Mouse (Mus musculus) lung, embryonic 15.5 days (tissue): ENCODE results near the gene Clstn1. TPM values are rescaled to one million over a fixed set of nuclear protein-coding genes. Genes with fewer than 3 reads are reported as not detected.

Experiments used
- ATAC-seq: fragments of 200-750 bp; cut with Nextera tagmentation; 2 replicates; pipeline ENCODE4 v1.8.0; 2017; ENCODE audit warnings: moderate number of reproducible peaks, borderline replicate concordance; ENCODE audit not compliant: low FRiP score, low TSS enrichment; ENCODE audit errors: extremely low read depth
- H3K27ac ChIP-seq: fragments of 300-500 bp; sonication (generic); 2 replicates; pipeline ENCODE4 v1.5.1; 2015; ENCODE audit warnings: moderate library complexity, mild to moderate bottlenecking, inconsistent platforms
- H3K27me3 ChIP-seq: fragments of 300-500 bp; sonication (generic); 2 replicates; pipeline ENCODE4 v1.6.1; 2015; ENCODE audit warnings: inconsistent platforms
- H3K36me3 ChIP-seq: fragments of 300-500 bp; sonication (generic); 2 replicates; pipeline ENCODE4 v1.6.1; 2015; ENCODE audit warnings: inconsistent platforms
- H3K4me1 ChIP-seq: fragments of 300-500 bp; sonication (generic); 2 replicates; pipeline ENCODE4 v1.6.1; 2015; ENCODE audit warnings: inconsistent platforms
- H3K4me2 ChIP-seq: fragments of 300-500 bp; sonication (generic); 2 replicates; pipeline ENCODE4 v1.6.1; 2015; ENCODE audit warnings: inconsistent platforms, mild to moderate bottlenecking, moderate library complexity
- H3K4me3 ChIP-seq: fragments of 300-500 bp; sonication (generic); 2 replicates; pipeline ENCODE4 v1.5.1; 2015; ENCODE audit warnings: mild to moderate bottlenecking, inconsistent platforms
- H3K9ac ChIP-seq: fragments of 300-500 bp; sonication (generic); 2 replicates; pipeline ENCODE4 v1.6.1; 2015; ENCODE audit warnings: inconsistent platforms
- H3K9me3 ChIP-seq: fragments of 300-500 bp; sonication (generic); 2 replicates; pipeline ENCODE4 v1.6.1; 2016; ENCODE audit warnings: inconsistent platforms
- WGBS: fragments of 180-500 bp; shearing (Covaris S2); methylation state at CpG from one replicate; pipeline ENCODE4 v1.1.7; 2015; 5-methylcytosine and 5-hydroxymethylcytosine counted together
- polyA plus RNA-seq: library from polyadenylated mRNA; unstranded; fragments of >200 nt; fragmentation: Nextera tagmentation; extraction: Ambion mirVana; gene quantifications from 2 replicates; pipeline ENCODE4 v1.2.1, GENCODE M21; 2015

Gene Clstn1
- polyA plus RNA-seq, 1 experiment from 2014 or later, result 56.2 TPM

DNA sequence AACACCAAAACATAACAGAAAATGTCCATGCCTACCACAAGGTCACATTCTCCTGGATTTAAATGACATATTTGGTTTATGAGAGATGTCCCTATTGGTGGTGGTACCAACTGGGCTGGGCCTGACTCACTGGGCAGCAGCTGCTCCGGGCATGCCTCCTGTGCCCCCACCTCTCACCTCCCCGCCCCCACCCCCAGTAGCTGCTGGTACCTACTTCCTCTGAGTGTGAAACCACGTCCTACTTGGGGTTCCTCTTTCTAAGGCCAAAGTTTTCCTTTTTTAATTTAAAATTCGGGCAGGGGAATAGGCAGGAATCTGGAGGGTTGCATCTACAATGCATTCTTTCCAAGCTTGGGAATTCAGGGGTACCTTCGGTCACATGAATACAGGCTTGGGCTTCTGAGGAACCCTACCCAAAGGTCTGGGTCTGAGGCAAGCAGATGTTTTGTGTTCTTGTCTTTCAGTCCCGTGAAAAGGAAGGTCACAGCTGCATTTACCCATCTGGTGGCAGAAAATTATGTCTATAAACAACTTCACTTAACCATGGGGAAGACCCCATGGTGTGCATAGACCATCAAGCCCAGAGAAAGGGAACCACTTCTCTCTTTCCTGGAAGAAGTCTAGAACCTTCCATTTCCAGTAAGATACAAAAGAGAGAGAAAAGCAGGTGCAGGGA, 78.9 kb downstream of the Clstn1 start:
- Histone ChIP-seq H3K4me1 (no peaks in the 10 kb centered on the region), H3K4me3 (no peak overlapping the region), H3K27ac (no peak overlapping the region), H3K36me3 (no peaks in the 10 kb centered on the region), H3K9ac (no peak overlapping the region), H3K9me3 (no peaks in the 10 kb centered on the region), H3K4me2 (no peak overlapping the region), H3K27me3 (no peaks in the 10 kb centered on the region)
- WGBS, result 66% methylated on average over 6 of the region's 6 CpGs
- ATAC-seq, result no peak

DNA sequence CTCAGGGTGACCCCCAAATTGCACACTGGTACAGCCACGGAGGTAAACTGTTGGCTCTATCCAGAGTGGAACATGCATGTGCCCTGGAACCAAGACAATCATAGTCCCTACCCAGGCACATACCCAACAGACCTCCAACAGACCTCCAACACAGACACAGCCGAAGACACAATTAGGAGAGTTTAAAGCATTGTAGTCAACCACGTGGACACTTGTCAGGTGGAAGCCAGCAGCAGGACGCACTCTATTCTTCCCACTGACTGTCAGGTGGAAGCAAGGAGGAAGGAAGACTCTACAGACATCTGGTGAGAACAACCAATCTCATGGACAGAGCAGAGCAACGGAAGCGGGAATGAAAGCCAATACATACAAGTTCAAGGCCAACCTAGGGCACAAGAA, 79.4 kb downstream of the Clstn1 start:
- no peaks in the 10 kb centered on the region for H3K4me1 ChIP-seq
- H3K27ac ChIP-seq, result no peak overlapping the region
- no peaks in the 10 kb centered on the region for H3K36me3 ChIP-seq
- no peaks in the 10 kb centered on the region for H3K27me3 ChIP-seq
- no peak overlapping the region for H3K4me2 ChIP-seq
- ATAC-seq, result no peak
- no peaks in the 10 kb centered on the region for H3K9me3 ChIP-seq
- no peak overlapping the region for H3K9ac ChIP-seq
- no peak overlapping the region for H3K4me3 ChIP-seq
- WGBS, result 87% methylated on average over 6 of the region's 6 CpGs

DNA sequence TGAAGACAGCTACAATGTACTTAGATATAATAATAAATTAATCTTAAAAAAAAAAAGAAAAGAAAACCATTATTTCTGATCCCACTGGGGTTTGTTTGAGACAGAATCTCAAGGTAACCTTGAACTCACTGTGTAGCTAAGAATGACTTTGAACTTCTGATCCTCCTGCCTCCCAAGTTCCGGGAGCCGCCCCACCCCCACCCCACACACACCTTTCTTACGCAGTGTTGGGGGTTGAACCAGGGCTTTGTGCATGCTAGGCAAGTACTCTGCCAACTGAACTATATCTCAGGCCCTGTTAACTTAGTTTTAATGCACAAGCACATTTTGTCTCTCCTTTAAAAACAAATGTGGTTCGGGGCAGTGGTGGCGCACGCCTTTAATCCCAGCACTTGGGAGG, 84.9 kb downstream of the Clstn1 start:
- no peak overlapping the region for H3K4me3 ChIP-seq
- H3K27me3 ChIP-seq, result peaks cover 25% of the 10 kb centered on the region
- H3K9me3 ChIP-seq, result no peaks in the 10 kb centered on the region
- peaks cover 15% of the 10 kb centered on the region for H3K4me1 ChIP-seq
- no peak for ATAC-seq
- no peaks in the 10 kb centered on the region for H3K36me3 ChIP-seq
- H3K27ac ChIP-seq, result no peak overlapping the region
- H3K4me2 ChIP-seq, result no peak overlapping the region
- H3K9ac ChIP-seq, result no peak overlapping the region
- 94% methylated on average over 6 of the region's 6 CpGs for WGBS

DNA sequence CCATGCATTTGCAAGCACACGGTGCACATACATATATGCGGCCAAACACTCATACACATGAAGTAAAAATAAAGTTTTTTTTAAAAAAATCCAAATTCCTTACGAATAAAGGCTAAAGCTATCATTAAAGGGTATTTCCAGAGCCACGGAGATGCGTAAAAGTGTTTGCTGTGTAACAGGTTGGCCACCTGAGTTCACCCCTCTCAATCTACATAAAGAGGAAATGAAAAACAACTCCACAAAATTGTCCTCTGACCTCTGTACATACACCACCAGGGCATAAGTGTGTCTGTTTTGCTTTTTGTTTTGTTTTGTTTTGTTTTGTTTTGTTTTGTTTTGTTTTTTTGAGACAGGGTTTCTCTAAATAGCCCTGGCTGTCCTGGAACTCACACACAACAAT, 86.5 kb downstream of the Clstn1 start:
- no peaks in the 10 kb centered on the region for H3K36me3 ChIP-seq
- WGBS, result 92% methylated on average over 5 of the region's 5 CpGs
- no peak overlapping the region for H3K4me2 ChIP-seq
- no peak overlapping the region for H3K9ac ChIP-seq
- ATAC-seq, result no peak
- no peak overlapping the region for H3K4me3 ChIP-seq
- H3K4me1 ChIP-seq, result peaks cover 19% of the 10 kb centered on the region
- H3K27me3 ChIP-seq, result peaks cover 30% of the 10 kb centered on the region
- H3K9me3 ChIP-seq, result no peaks in the 10 kb centered on the region
- H3K27ac ChIP-seq, result no peak overlapping the region

DNA sequence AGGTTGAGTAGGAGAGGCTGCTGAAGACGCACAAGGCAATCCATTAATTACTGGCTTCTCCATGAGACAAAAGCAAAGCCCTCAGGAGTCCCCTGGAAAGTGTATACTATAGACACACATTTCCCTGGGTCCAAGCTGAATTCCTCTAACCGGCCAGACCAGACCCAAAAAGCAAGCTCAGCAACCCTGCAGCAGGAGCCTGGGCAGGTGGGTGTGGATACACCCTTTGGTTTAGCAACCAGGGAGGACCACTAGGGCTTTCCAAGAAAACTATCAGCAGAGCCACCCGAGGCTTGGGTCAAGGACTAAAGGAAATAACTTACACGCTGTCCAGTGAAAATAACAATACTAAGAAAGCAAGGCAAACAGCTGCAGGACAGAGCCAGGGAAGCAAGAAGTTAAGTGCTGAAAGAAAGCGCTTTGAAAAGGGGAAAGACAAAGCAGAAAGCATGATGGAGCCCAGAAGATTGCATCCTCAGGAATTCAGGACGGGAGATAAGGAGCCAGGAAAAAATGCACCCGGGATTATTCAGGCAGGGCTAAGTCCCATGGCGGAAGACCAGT, 88.6 kb downstream of the Clstn1 start:
- WGBS, result 15% methylated on average over 8 of the region's 8 CpGs
- Histone ChIP-seq H3K4me2 (peak overlapping the region; percentile 98), H3K4me3 (peak overlapping the region; percentile 57), H3K9me3 (no peaks in the 10 kb centered on the region), H3K36me3 (no peaks in the 10 kb centered on the region), H3K9ac (peak overlapping the region; percentile 51; the same call in 1 of the 2 replicates), H3K4me1 (peaks cover 19% of the 10 kb centered on the region), H3K27ac (no peak overlapping the region), H3K27me3 (peaks cover 30% of the 10 kb centered on the region)
- no peak for ATAC-seq

DNA sequence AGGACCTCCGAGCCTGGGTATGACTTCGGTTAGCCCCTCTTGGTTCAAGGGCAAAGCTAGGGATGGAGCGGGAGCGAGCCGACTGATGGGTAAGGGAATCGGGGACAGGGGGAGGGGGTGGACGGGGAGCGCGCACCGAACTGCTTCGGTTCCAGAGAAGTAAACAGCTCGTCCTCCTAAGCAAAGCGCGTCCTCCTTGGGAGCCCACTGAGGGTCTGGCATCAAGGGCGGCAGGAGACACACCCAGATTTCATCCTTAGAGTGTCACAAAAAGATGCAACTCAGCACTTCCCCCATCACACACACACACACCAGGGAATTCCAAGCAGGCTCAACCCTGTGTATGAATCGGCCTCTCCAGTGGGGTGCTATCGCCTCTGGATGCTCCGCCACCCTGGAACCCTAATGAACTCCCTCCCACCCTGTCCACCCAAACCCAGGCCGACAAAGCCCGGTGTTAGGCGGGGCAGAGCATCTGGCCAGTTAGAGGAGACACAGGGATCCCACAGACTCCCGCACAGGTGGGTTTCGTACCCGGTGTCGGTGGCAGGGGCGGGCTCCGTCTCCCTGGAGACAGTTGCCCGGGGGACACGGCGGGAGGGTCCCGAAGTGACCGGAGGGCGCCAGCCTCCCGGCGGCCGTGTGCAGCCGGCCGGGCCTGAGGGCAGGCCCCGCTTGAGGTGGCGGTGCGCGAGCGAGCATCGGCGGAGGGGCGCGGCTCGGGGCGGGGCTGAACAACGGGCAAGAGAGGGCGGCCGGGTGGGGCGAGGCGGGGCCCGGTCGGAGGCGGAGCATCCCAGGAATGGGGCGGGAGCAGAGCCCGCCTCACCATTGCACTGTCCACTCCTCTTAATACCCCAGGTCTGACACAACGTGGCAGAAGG, 89.4 kb downstream of the Clstn1 start:
- 1% methylated on average over 59 of the region's 60 CpGs for WGBS

DNA sequence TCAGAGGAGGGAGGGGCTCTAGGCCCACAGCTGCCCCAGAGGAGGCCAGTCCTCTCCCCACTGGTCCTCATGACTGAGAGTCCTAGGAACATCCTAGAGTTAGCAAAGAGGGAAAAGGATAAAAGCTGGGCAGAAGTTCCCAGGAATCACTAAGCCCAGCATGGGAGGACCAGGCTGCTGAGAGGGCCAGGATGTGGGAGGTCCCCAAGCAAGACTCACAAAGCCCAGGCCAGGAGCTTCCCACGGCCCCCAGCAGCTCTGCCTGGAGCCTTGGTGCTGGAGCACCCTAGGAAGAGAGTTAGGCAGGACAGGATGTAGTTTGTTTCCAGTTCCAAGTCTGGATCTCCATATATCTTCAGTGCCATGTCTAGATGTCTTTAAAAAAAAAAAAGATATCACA, 91.7 kb downstream of the Clstn1 start:
- no peak overlapping the region for H3K27ac ChIP-seq
- WGBS, result 52% methylated on average over 1 of the region's 1 CpGs
- no peak overlapping the region for H3K9ac ChIP-seq
- no peaks in the 10 kb centered on the region for H3K9me3 ChIP-seq
- ATAC-seq, result no peak
- peaks cover 19% of the 10 kb centered on the region for H3K4me1 ChIP-seq
- H3K36me3 ChIP-seq, result no peaks in the 10 kb centered on the region
- peaks cover 30% of the 10 kb centered on the region for H3K27me3 ChIP-seq
- H3K4me2 ChIP-seq, result no peak overlapping the region
- H3K4me3 ChIP-seq, result no peak overlapping the region

More for the DNA sequence above, 89.4 kb downstream of the Clstn1 start:
- Histone ChIP-seq H3K4me3 (peak overlapping the region; percentile 57), H3K36me3 (no peaks in the 10 kb centered on the region), H3K4me2 (peak overlapping the region; percentile 98), H3K4me1 (peaks cover 19% of the 10 kb centered on the region), H3K27ac (no peak overlapping the region), H3K27me3 (peaks cover 30% of the 10 kb centered on the region), H3K9ac (peak overlapping the region; percentile 51), H3K9me3 (no peaks in the 10 kb centered on the region)
- ATAC-seq, result peak; percentile 95

DNA sequence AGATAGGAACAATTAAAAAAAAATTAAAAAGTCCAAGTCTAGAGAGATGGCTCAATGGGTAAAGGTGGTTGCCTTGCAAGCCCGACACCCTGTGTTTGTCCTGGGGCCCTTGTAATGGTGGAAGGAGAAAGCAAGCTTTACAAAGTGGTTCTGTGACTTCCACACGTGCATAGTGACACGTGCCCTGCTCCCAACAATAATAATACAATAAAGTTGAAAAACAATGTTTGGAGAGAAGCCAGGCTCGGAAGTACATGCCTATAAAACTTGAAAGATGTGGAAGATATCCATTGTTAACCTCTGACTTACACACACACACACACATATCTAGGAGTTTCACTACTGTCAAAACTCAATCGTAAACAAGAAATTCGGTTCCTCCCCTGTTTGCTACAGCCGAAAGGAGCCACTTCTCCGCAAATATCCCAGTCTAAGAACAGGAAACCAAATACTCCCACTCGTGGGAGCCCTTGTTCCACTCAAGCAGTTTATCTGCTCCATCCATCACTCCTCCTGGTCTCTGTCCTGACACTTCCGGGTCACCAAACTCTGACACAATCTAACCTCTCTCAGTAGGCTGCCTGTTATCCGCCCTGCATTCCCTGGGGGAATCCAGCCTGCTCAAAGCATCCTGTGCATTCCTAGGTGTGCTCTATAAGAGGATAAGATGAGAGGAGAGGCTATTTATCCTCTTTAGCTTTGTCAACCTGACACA, 92.9 kb downstream of the Clstn1 start:
- no peak overlapping the region for H3K4me3 ChIP-seq
- no peak overlapping the region for H3K4me2 ChIP-seq
- peaks cover 27% of the 10 kb centered on the region for H3K27me3 ChIP-seq
- no peaks in the 10 kb centered on the region for H3K9me3 ChIP-seq
- 54% methylated on average over 11 of the region's 11 CpGs for WGBS
- no peak overlapping the region for H3K9ac ChIP-seq
- H3K4me1 ChIP-seq, result peaks cover 19% of the 10 kb centered on the region
- no peaks in the 10 kb centered on the region for H3K36me3 ChIP-seq
- H3K27ac ChIP-seq, result no peak overlapping the region
- ATAC-seq, result no peak

DNA sequence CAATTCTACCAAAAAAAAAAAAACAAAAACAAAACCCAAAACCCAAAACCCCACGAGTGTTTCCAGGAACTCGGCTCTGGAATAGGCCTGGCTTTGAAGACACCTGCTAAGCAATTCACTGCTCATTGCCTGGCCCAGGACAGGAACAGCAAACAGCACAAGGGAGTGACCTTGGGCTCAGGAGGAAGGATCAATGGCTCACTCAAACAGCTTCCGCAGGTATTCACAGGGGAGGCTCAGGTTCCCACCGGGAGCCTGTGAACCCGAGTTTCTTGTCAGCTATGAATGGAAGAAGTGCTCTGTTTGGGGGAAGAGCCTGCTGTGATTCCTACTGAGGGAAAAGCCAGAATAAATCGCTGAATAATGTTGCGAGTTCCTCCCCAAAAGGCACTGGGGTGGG, 97.6 kb downstream of the Clstn1 start:
- Histone ChIP-seq H3K36me3 (no peaks in the 10 kb centered on the region), H3K27ac (no peak overlapping the region), H3K27me3 (peaks cover 3% of the 10 kb centered on the region; the same call in 1 of the 2 replicates), H3K4me2 (no peak overlapping the region), H3K4me1 (no peaks in the 10 kb centered on the region), H3K9ac (no peak overlapping the region), H3K4me3 (no peak overlapping the region), H3K9me3 (no peaks in the 10 kb centered on the region)
- WGBS, result 13% methylated on average over 7 of the region's 7 CpGs
- ATAC-seq, result no peak

DNA sequence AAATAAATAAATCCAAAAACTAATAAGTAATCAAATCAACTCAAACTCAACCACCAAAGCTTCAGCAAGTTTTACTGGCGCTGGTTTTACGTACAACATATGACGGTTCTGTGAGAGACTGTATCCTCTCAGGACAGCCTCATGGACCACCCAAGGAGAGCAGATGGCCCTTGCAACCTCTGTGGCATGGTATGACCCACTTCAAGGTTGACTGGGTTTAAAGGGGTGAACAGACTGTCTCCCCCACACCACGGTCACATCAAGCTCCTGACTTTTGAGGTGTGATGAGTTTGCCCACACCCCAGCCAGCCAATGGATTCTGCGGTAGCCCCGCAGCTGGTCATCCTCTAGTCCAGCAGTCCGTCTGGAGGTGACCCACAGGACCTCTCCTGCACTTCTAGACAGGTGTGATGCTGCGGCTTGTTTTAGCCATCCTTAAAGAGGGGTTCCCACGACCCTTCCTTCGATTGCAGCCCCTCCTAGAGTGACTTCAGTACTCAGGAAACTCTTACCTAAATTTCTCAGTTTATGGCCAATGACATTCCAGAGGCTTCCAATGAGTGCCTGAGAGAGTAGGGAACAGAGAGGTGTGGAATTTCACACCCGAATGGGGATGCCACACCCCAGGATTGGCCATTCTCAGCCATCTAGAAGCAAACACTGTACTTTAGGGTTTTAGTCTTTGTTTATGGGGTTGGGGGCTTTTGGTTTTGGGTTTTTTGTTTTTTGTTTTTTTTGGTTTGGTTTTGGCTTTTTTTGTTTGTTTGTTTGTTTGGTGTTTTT, 98.8 kb downstream of the Clstn1 start:
- Histone ChIP-seq H3K4me1 (peaks cover 2% of the 10 kb centered on the region; the same call in 1 of the 2 replicates), H3K9me3 (no peaks in the 10 kb centered on the region), H3K36me3 (no peaks in the 10 kb centered on the region), H3K27ac (no peak overlapping the region), H3K27me3 (peaks cover 3% of the 10 kb centered on the region; the same call in 1 of the 2 replicates), H3K9ac (no peak overlapping the region), H3K4me2 (no peak overlapping the region), H3K4me3 (no peak overlapping the region)
- WGBS, result 59% methylated on average over 11 of the region's 11 CpGs
- no peak for ATAC-seq

DNA sequence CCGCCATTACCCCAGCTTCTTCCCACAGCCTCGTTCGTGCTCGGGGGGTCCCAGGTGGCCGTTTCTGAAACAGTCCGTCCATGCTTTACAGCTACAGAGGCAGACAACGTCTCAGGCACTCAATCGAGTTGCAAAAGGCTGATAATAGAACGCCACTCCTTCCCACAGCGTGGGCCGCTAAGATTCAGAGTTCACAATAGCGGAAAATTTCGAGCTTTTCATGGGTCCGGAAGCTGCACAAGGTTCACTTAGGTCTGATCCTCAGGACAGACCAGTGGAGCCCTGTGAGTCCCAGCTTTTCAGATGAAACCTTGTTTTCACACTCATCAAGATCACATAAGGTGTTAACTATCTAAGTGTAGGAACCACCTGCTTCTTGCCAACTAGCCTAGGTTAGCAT, 102.6 kb downstream of the Clstn1 start:
- no peak overlapping the region for H3K4me3 ChIP-seq
- peaks cover 2% of the 10 kb centered on the region; the same call in 1 of the 2 replicates for H3K27me3 ChIP-seq
- H3K9ac ChIP-seq, result no peak overlapping the region
- 72% methylated on average over 14 of the region's 14 CpGs for whole genome bisulfite sequencing
- H3K4me1 ChIP-seq, result peaks cover 13% of the 10 kb centered on the region; the same call in 1 of the 2 replicates
- no peak overlapping the region for H3K27ac ChIP-seq
- H3K9me3 ChIP-seq, result no peaks in the 10 kb centered on the region
- no peak overlapping the region for H3K4me2 ChIP-seq
- H3K36me3 ChIP-seq, result no peaks in the 10 kb centered on the region
- no peak for ATAC-seq
